Mouse (Mus musculus) thymus, adult 2 months (tissue): ENCODE results near the gene Bmi1.

ENCODE experiments used
- CTCF ChIP-seq: fragments of 200-500 bp; IDR thresholded peaks from 2 replicates; pipeline ENCODE4 v1.5.1; 2012; ENCODE audit warnings: mild to moderate bottlenecking, control low read depth, low read length, moderate library complexity, borderline replicate concordance; ENCODE audit not compliant: control insufficient read depth, poor library complexity, insufficient read depth; ENCODE audit errors: extremely low read depth
- POLR2A ChIP-seq: fragments of 200-500 bp; IDR thresholded peaks from 2 replicates; pipeline ENCODE4 v1.6.1; 2012; ENCODE audit warnings: mild to moderate bottlenecking, low read length, control low read depth, moderate library complexity; ENCODE audit not compliant: control insufficient read depth, poor library complexity, insufficient read depth; ENCODE audit errors: extremely low read depth

GRCm38 (mm10) chr2:18694611-18694950, 17.8 kb downstream of the Bmi1 start:
- TF ChIP-seq POLR2A (no peak), CTCF (no peak)
